Mouse (Mus musculus): ENCODE data around the gene Sfxn3. TPM values are rescaled to one million over a fixed set of nuclear protein-coding genes. Genes with fewer than 3 reads are reported as not detected.
A peak's percentile ranks its signal among the peaks of the same experiment; 100 is the strongest.

The Sfxn3 gene
- polyA plus RNA-seq (2015; fragmentation: Nextera tagmentation; extraction: Ambion mirVana) = 2.5 and 2.8 TPM in 2 replicates

- Histone ChIP-seq H3K27ac (ENCODE audit: low read depth) (peak within 1 kb of the TSS; percentile 87), H3K9me3 (ENCODE audit: low read length) (no peaks in the 10 kb centered on the region), H3K36me3 (replicated peaks; ENCODE audit: insufficient read depth, low read length) (0 out of 2 replicates have a peak, but pooled peaks cover 2% of the 10 kb centered on the region), H3K4me3 (ENCODE audit: low read depth, low read length) (peak within 1 kb of the TSS; percentile 59), H3K4me1 (ENCODE audit: insufficient read depth) (peaks cover 27% of the 10 kb centered on the region), H3K4me2 (ENCODE audit: low read depth, low read length) (peak within 1 kb of the TSS; percentile 86), H3K27me3 (ENCODE audit: insufficient read depth, low read length) (peaks cover 37% of the 10 kb centered on the region), H3K9ac (replicated peaks) (peak within 1 kb of the TSS; percentile 68)
- under 1% methylated on average over 26 of the region's 26 CpGs for WGBS (ENCODE audit: insufficient replicate concordance)
- no peak for TF ChIP-seq EP300 (IDR thresholded peaks at IDR 0.05; ENCODE audit: low read depth)
- peak; percentile 85 for TF ChIP-seq CTCF (IDR thresholded peaks at IDR 0.05; ENCODE audit: low read depth)
- ATAC-seq (peak; percentile 88), DNase-seq (peak; percentile 89)
Observed at GRCm38 (mm10) chr19:45047417-45047934, at the start of gene Sfxn3. Gene Sfxn3, plus strand, starts transcription at chr19:45047503.

GRCm38 (mm10) chr19:44997786-44998185, 49.5 kb upstream of the Sfxn3 start:
- WGBS (ENCODE audit: insufficient replicate concordance) = 87% methylated on average over 11 of the region's 11 CpGs
- TF ChIP-seq CTCF (IDR thresholded peaks at IDR 0.05; ENCODE audit: low read depth) (no peak), EP300 (IDR thresholded peaks at IDR 0.05; ENCODE audit: low read depth) (no peak)
- Histone ChIP-seq H3K9ac (replicated peaks) (no peak overlapping the region), H3K9me3 (ENCODE audit: low read length) (no peaks in the 10 kb centered on the region), H3K4me1 (ENCODE audit: insufficient read depth) (no peaks in the 10 kb centered on the region), H3K27ac (ENCODE audit: low read depth) (no peak overlapping the region), H3K27me3 (ENCODE audit: insufficient read depth, low read length) (no peaks in the 10 kb centered on the region), H3K4me2 (ENCODE audit: low read depth, low read length) (no peak overlapping the region), H3K36me3 (replicated peaks; ENCODE audit: insufficient read depth, low read length) (peaks cover 12% of the 10 kb centered on the region), H3K4me3 (ENCODE audit: low read depth, low read length) (no peak overlapping the region)
- DNase-seq (no peak), ATAC-seq (no peak)

- no peaks in the 10 kb centered on the region for H3K27me3 ChIP-seq (ENCODE audit: insufficient read depth, low read length)
- ATAC-seq = no peak
- H3K4me1 ChIP-seq (ENCODE audit: insufficient read depth) = no peaks in the 10 kb centered on the region
- no peak for DNase-seq
- no peaks in the 10 kb centered on the region for H3K9me3 ChIP-seq (ENCODE audit: low read length)
- H3K4me2 ChIP-seq (ENCODE audit: low read depth, low read length) = no peak overlapping the region
- no peak for TF ChIP-seq EP300 (IDR thresholded peaks at IDR 0.05; ENCODE audit: low read depth)
- 81% methylated on average over 8 of the region's 8 CpGs for WGBS (ENCODE audit: insufficient replicate concordance)
- H3K4me3 ChIP-seq (ENCODE audit: low read depth, low read length) = no peak overlapping the region
- H3K27ac ChIP-seq (ENCODE audit: low read depth) = no peak overlapping the region
- peaks cover 22% of the 10 kb centered on the region for H3K36me3 ChIP-seq (replicated peaks; ENCODE audit: insufficient read depth, low read length)
- no peak overlapping the region for H3K9ac ChIP-seq (replicated peaks)
Observed at GRCm38 (mm10) chr19:44999647-45000046, 47.7 kb upstream of the Sfxn3 start.

- H3K36me3 ChIP-seq (replicated peaks; ENCODE audit: insufficient read depth, low read length) = peaks cover 22% of the 10 kb centered on the region
- H3K4me1 ChIP-seq (ENCODE audit: insufficient read depth) = peaks cover 9% of the 10 kb centered on the region
- H3K27ac ChIP-seq (ENCODE audit: low read depth) = no peak overlapping the region
- no peak overlapping the region for H3K4me3 ChIP-seq (ENCODE audit: low read depth, low read length)
- no peak for ATAC-seq
- TF ChIP-seq CTCF (IDR thresholded peaks at IDR 0.05; ENCODE audit: low read depth) (peak; percentile 35; the same call in 1 of the 2 replicates), EP300 (IDR thresholded peaks at IDR 0.05; ENCODE audit: low read depth) (no peak)
- WGBS (ENCODE audit: insufficient replicate concordance) = 67% methylated on average over 3 of the region's 3 CpGs
- H3K9me3 ChIP-seq (ENCODE audit: low read length) = no peaks in the 10 kb centered on the region
- H3K4me2 ChIP-seq (ENCODE audit: low read depth, low read length) = no peak overlapping the region
- H3K27me3 ChIP-seq (ENCODE audit: insufficient read depth, low read length) = no peaks in the 10 kb centered on the region
- H3K9ac ChIP-seq (replicated peaks) = no peak overlapping the region
- DNase-seq = peak; percentile 18
Observed at GRCm38 (mm10) chr19:45002301-45002700, 45.0 kb upstream of the Sfxn3 start.

DNA sequence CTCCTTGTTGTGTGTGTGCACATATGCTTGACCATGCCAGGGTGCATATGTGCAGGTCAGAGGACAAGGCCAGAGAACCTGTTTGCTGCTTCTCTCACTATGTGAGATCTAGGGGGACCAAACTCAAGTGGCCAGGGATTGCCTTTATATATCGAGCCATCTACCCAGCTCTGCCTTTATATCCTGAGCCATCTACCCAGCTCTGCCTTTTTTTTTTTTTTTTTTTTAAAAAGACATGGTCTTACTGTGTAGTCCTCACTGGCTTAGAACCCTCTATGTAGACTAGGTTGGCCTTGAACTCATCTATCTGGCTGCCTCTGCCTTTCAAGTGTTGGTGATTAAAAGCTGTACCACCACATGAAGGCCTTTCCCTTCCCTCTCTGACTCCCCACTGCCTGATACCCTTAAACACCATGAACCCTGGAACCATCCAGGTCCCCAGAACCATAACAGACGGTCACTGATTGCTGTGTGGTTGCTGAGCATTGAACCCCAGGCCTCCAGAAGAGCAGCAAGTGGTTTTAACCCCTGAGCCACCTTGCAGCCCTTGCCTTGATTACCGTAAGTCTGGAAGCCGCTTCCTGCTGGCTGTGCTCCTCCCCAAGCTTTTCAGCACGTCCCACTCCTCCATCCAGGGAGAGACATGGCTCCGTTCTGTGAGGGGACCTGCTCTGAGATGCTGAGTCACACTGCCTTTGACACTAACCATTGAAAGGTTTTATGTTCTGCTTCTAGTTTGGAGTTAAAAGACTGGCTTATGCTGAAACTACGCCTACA, 43.4 kb upstream of the Sfxn3 start:
- ATAC-seq (no peak), DNase-seq (no peak)
- Histone ChIP-seq H3K27ac (ENCODE audit: low read depth) (no peak overlapping the region), H3K9me3 (ENCODE audit: low read length) (no peaks in the 10 kb centered on the region), H3K36me3 (replicated peaks; ENCODE audit: insufficient read depth, low read length) (peaks cover 19% of the 10 kb centered on the region), H3K4me1 (ENCODE audit: insufficient read depth) (peaks cover 20% of the 10 kb centered on the region), H3K27me3 (ENCODE audit: insufficient read depth, low read length) (no peaks in the 10 kb centered on the region), H3K4me2 (ENCODE audit: low read depth, low read length) (no peak overlapping the region), H3K9ac (replicated peaks) (no peak overlapping the region), H3K4me3 (ENCODE audit: low read depth, low read length) (no peak overlapping the region)
- TF ChIP-seq EP300 (IDR thresholded peaks at IDR 0.05; ENCODE audit: low read depth) = no peak
- no peak for TF ChIP-seq CTCF (IDR thresholded peaks at IDR 0.05; ENCODE audit: low read depth)
- 85% methylated on average over 7 of the region's 7 CpGs for WGBS (ENCODE audit: insufficient replicate concordance)

DNA sequence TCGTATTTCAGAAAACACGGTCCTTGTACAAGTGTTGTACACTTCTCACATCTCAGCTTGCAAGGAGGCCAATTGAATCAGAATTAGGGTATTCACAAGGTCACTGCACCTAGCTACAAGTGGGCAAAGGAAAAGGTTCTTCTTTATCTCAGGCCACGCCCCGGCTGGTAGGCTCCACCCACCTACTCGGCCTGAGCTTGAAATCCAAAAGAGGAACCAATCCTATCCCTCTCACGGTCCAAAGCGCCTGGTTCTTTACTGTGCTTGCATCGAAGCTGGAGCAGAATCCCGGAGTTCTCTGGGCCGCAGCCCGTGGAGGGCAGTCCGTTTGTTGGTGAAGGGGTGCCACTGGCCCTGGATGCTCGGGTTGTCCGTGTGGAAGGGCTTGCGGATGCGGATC, 41.9 kb upstream of the Sfxn3 start, which contains the start of gene Twnk:
Twnk (plus strand) TSS at position 220 of the 400 bp plus-strand sequence.
- 8% methylated on average over 16 of the region's 16 CpGs for WGBS (ENCODE audit: insufficient replicate concordance)
- ATAC-seq (peak; percentile 14; the same call in 1 of the 2 replicates), DNase-seq (peak; percentile 88)

More for the DNA sequence above, 41.9 kb upstream of the Sfxn3 start, which contains the start of gene Twnk:
- H3K27me3 ChIP-seq (ENCODE audit: insufficient read depth, low read length) = no peaks in the 10 kb centered on the region
- H3K27ac ChIP-seq (ENCODE audit: low read depth) = peak within 1 kb of the TSS; percentile 87
- H3K4me1 ChIP-seq (ENCODE audit: insufficient read depth) = peaks cover 20% of the 10 kb centered on the region
- H3K4me2 ChIP-seq (ENCODE audit: low read depth, low read length) = peak within 1 kb of the TSS; percentile 88
- H3K9ac ChIP-seq (replicated peaks) = peak within 1 kb of the TSS; percentile 92
- H3K36me3 ChIP-seq (replicated peaks; ENCODE audit: insufficient read depth, low read length) = peaks cover 22% of the 10 kb centered on the region
- no peaks in the 10 kb centered on the region for H3K9me3 ChIP-seq (ENCODE audit: low read length)
- no peak for TF ChIP-seq CTCF (IDR thresholded peaks at IDR 0.05; ENCODE audit: low read depth)
- peak within 1 kb of the TSS; percentile 95 for H3K4me3 ChIP-seq (ENCODE audit: low read depth, low read length)
